Mouse (Mus musculus) adipocyte (in vitro differentiated cells): ENCODE data around the gene Mllt1.
"Not testable (repeated sequence)": the region's sequence is repeated elsewhere in the genome, so short reads cannot be mapped to it uniquely, and the experiment has no call there.

Experiments used
- DNase-seq: peaks from one replicate; pipeline ENCODE4 v3.0.0-alpha.2; 2016; ENCODE audit warnings: low spot score

Gene Mllt1

GRCm38 (mm10) chr17:56934545-56935330 is 477 bp downstream of the Mllt1 start:
- no peak for DNase-seq

GRCm38 (mm10) chr17:56933395-56933794 is 1.8 kb downstream of the Mllt1 start:
- DNase-seq, result no peak

DNA sequence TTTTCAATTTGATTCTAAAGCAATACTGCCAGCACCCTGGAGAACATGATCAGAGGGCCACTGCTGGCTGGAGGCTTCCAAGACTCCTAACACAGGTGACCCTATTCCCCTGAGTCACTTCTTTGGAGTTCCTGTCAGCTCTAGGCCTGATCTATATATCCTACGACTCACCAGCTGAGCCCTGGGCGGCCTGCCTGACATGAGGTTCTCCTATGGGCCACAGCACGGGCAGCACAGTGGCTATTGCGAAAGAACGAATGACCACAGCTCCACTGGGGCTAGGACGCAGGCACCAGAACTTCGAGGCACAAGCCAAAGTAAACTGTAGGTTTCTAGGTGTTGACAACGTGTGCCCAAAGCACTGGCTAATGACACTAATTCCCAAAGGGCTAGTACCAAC is 5.2 kb downstream of the Mllt1 start:
- peak; percentile 45 for DNase-seq

DNA sequence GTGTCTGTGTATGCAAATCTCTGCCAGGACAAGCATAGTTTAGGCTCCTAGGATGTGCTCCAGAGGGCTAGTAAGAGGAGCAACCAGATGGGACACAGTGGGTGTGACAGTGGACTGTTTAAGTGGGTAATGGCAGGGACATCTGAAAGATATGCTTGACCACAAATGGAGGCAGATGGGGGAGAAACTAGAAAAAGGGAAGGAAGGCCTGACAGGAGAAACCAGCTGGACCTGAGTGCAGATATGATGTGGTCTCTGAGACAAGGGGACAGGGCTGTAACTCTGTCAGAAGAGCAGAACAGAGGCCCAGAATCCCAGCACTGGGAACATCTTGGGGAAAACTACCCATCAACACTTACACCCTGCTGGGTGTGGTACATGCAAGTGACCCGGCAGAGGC is 5.7 kb downstream of the Mllt1 start:
- no peak for DNase-seq

GRCm38 (mm10) chr17:56929101-56929500 is 6.1 kb downstream of the Mllt1 start:
- DNase-seq, result no peak

DNA sequence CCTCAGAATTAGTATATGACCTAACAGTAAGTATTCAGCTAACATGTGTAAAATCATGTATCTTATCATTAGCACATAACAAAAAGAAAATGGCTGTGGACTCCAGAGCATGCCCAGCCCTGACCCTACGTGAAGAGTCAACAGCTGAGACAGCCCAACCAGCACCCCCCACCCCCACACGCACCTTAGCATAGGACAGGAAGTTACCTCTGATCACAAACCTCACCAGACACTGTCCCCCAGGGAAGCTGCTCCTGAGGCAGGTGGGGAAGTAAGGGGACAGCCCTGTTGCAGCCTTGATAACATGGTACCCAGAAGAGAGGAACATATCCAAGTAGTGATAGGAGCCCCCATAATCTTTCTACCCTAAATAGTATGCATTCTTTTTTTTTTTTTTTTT is 9.2 kb downstream of the Mllt1 start:
- no peak for DNase-seq

DNA sequence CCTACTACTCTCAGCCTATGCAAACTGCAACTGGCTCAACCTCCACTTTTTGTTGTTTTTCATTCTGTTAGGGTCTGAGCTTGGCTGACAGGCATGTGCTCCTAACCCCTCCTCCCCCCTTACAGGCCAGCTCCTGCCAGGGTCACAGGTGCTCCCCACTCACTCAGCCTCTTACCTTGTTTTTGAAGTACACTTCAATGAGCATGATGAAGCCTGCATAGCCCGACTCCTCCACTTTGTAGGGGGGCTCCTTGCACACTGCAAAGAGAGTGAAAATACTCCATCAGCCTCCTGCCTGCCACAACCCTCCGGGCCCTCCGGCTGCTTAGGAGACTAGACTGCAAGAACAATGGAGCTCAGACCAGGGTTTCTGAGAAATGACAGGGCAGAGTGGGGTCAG is 15.5 kb downstream of the Mllt1 start:
- no peak for DNase-seq

DNA sequence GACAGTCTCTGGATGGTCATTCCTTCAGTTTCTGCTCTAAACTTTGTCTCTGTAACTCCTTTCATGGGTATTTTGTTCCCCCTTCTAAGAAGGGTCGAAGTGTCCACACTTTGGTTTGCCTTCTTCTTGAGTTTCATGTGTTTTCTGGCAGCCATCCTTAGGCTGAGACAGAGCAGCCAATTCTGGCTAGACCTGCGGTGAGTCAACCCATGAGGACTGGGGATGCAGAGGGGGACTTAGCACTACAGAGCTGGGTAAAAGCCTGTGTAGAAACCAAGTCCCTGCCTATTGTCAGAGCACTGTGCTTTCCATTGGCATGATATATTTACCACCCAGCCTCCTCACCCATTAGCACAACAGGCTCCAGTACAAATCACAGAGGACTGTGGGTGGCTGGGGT is 18.0 kb downstream of the Mllt1 start:
- no peak for DNase-seq

- no peak for DNase-seq
Observed at GRCm38 (mm10) chr17:56913444-56913843, 21.8 kb downstream of the Mllt1 start.

DNA sequence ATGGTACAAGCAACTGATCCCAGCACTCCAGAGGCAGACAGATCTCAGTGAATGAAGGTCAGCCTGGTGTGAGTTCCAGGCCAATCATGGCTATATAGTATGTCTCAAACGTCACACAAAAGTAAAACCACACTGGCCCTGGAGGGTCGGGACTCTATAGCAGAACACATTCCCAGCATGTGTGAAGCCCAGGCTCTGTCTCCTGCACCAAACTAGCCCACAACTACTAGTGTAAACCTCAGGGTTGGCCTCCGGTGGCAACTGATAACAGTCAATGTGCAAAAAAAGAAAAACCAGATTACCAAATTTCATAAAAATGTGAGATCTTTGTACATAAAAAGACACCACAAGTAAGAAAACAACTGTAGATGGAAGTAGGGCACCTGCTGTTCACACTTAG is 22.2 kb downstream of the Mllt1 start:
- DNase-seq, result no peak

- not testable (repeated sequence) for DNase-seq
Observed at GRCm38 (mm10) chr17:56909764-56910163, 25.5 kb downstream of the Mllt1 start.

- no peak for DNase-seq
Observed at GRCm38 (mm10) chr17:56907887-56908286, 27.3 kb downstream of the Mllt1 start.

DNA sequence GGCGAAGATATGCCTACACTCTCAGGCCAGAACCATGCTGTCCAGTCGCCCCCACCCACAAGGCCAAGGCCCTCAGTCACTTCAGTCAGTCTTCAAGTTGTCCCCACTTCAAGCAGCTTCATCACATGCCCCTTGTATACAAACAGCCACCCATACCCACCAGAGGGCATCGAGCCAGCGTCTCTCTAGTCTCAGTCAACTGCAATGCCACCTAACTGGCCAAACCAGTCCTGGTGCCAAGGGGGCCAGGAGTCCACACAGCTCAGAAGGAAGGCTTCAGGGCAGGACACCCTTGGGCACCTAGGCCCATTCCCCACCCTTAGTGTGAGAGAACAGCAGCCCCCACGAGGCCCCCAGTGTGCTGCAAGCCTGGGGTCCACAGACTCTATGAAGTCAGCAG is 28.1 kb downstream of the Mllt1 start:
- peak; percentile 17 for DNase-seq

DNA sequence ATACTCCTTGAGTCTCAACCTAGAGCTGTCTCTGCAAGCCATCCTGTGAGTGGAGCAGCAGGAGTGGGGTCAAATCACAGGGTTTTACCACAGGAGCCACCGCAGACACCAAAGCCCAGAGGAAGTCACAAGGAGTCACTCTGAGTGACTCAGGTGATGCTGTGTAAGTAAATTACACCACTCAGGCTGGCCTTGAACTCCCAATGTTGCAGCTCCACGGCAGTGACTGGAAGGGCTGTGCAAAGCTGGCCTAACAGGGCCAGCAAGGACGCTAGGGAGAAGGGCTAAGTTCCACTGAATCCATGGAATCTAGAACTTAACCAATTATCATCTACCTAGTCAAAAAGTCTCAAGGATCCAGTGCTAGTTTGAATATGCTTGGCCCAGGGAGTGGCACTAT is 29.0 kb downstream of the Mllt1 start:
- no peak for DNase-seq

DNA sequence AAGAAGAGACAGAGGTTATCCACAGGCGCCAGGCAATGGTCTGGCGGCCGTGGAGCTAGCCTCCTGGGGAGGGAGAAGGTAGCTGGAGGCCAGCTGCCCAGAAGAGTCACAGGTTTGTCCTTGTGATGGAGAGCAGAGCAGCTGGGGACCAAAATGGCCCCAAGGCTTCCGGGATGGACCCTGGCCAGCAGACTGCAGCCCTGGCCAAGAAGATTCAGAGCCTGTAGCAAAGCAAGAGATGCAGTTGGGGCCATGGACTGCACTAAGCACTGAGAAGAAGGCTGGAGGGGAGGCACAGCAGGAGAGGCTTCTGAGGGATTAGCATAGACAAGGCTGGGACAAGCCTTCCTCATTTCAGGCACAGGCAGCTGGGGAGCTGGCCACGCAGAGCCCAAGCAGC is 32.5 kb downstream of the Mllt1 start:
- no peak for DNase-seq

DNA sequence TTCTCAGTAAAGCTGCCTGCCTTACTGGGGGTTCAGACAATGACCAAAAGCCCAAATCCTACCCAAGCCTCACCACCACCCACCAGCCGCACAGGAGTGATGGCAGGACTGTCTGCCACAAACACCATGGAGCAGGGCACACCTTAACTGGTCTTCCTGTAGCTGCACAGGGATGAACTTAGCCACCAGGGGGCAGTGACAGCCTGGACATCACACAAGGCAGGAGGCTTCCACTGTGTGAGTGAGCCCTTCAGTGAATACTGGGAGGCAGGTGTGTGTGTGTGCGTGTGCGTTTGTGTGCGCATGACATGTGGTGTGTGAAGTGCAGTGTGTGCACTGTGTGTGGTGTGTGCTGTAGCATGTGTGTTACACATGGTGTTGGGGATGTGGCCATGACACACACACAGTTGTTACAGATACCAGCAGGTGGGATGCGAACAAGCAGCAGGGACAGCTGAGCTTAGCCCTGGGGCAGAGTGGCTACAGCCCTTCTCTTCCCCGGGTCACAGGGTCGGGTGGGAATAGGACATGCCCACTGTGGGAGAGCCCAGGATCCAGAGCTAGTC is 37.5 kb downstream of the Mllt1 start:
- peak; percentile 86 for DNase-seq

DNA sequence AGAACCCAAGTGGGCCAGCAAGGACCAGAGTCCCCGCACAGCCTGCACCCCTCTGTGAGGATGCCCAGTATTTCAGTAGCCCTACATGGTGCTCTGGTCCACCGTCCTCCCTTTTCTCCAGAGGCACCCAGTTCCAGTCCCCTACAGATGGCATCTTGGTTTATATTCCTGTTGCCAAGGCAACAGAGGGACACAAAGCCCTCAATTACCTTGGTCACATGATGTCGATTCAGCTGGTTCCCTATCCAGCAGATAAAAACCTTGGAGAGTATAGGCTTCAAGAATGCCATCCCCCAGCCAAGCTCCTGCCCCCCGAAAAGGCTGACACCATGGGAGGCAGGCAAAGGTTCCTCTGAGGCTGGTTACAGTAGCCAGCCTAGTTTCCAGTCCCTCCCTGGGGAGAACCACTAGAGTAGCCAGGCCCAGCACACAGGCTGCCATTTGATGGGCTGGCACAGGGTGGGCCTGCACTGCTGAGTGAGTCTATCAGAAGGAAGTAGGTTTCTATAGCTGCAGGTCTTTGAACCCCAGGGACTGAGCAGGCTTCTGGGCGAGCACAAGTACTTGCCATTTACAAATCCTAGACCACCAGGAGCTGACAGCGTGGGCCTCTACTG is 38.6 kb downstream of the Mllt1 start:
- no peak for DNase-seq

DNA sequence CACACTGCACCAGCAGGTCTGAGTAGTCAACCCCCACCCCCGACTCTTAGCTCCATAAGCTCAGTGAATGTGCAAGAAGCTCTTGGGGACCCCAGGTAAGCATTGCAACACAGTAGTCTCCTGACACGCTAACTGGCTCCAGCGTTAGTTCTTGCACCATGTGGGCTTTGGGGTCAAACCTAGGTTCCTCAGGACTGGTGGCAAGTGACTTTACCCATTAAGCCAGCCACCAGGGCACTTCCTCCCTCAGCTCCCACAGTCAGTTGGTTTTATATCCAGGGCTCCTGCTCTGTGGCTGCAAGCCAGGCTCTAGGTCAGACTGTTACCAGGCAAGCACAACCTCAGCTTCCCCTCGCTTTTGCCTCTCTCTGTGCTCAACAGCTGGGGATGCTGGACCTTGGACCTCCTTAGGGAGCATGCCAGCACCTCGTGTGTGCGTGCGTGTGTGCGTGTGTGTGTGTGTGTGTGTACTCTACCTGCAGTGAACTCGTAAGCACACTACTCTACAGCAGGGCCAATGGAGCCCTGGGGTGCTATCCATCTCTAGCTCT is 39.8 kb downstream of the Mllt1 start:
- DNase-seq, result no peak

- no peak for DNase-seq
Observed at GRCm38 (mm10) chr17:56890018-56890417, 45.2 kb downstream of the Mllt1 start.

DNA sequence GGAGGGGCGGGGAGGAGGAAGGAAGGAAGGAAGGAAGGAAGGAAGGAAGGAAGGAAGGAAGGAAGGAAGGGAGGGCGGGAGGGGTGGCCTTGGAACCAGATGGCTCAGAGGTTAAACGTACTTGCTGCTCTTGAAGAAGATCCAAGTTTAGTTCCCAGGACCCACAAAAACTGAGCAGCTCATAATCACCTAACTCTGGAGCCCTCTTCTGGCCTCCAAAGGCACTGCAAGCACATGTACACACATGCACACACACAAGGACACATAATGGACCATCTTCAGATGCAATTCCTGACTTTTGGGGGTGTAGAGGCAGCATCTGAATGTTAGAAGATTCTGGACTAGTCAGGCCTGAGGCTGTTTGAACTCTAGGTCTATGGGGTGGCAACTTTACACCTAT is 47.2 kb downstream of the Mllt1 start:
- no peak for DNase-seq

DNA sequence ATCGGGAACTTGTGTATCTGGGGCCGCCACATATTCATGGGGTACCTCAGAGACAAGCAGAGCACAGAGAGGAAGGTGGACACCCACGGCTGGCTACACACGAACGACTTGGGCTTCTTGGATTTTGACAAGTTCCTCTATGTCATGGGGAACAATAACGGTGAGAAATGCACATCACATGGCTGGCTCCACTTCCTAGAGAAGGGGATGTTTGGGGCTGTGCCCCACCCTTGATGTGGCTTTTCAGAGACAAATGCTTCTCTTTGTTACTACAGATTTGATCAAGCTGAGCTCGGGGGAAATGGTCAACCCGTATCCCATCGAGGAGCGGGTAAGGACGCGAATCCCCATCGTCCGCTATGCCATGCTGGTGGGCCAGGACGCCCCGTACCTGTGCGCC is 50.4 kb downstream of the Mllt1 start:
- DNase-seq, result no peak

DNA sequence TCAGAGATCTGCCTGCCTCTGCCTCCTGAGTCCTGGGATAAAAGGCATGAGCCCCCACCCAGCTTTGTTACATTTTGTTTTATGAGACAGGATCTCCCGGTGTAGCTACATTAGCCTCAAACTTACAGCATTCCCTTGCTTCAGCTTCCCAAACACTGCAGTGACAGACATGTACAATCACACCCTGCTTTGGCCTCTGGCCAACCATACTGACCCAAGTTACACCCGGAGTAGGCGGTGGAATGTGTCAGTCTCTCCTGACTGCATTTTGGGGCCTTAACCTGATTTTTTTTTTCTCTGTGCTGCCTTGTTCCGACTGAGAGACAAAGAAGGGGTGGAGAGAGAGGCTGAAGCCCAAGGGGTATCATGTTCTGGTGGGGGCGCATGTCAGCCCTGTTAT is 50.9 kb downstream of the Mllt1 start:
- peak; percentile 34 for DNase-seq

- no peak for DNase-seq
Observed at GRCm38 (mm10) chr17:56883612-56884011, 51.6 kb downstream of the Mllt1 start.
